Mouse (Mus musculus) heart, embryonic 14.5 days (tissue): Measurements from ENCODE around the gene Ces1d. TPM values are rescaled to one million over a fixed set of nuclear protein-coding genes. Genes with fewer than 3 reads are reported as not detected.

Experiments
- ATAC-seq: fragments of 200-750 bp; cut with Nextera tagmentation; 2 replicates; pipeline ENCODE4 v1.8.0; 2017; ENCODE audit warnings: low read depth, moderate TSS enrichment; ENCODE audit not compliant: insufficient number of reproducible peaks, insufficient read depth, low FRiP score
- H3K27ac ChIP-seq, 2 experiments: fragments of 200-500 bp in 1 of 2; fragments of 300-500 bp in 1 of 2; sonication (generic) in 1 of 2; replicated peaks in 1 of 2; 2 replicates each; pipeline ENCODE4 v1.5.1; 2012 to 2014; ENCODE audit warnings: low read depth in 2 of 2, low read length in 2 of 2, control low read depth in 1 of 2, mild to moderate bottlenecking in 1 of 2, mixed read lengths in 1 of 2; ENCODE audit not compliant: control insufficient read depth in 1 of 2, insufficient read depth in 1 of 2
- H3K27me3 ChIP-seq: fragments of 300-500 bp; sonication (generic); 2 replicates; pipeline ENCODE4 v1.6.1; 2014; ENCODE audit warnings: mild to moderate bottlenecking, low read length, control low read depth; ENCODE audit not compliant: control insufficient read depth, insufficient read depth
- H3K36me3 ChIP-seq: fragments of 300-500 bp; sonication (generic); 2 replicates; pipeline ENCODE4 v1.6.1; 2014; ENCODE audit warnings: mild to moderate bottlenecking, control low read depth, low read length, mixed read lengths; ENCODE audit not compliant: control insufficient read depth, insufficient read depth
- H3K4me1 ChIP-seq, 2 experiments: fragments of 200-500 bp in 1 of 2; fragments of 300-500 bp in 1 of 2; sonication (generic) in 1 of 2; 2 replicates each; pipeline ENCODE4 v1.6.1; 2012 to 2014; ENCODE audit warnings: low read length in 2 of 2, control low read depth in 1 of 2, mixed read lengths in 1 of 2; ENCODE audit not compliant: control insufficient read depth in 2 of 2, insufficient read depth in 2 of 2
- H3K4me2 ChIP-seq: fragments of 300-500 bp; sonication (generic); 2 replicates; pipeline ENCODE4 v1.6.1; 2014; ENCODE audit warnings: mild to moderate bottlenecking, low read length
- H3K4me3 ChIP-seq, 2 experiments: fragments of 200-500 bp in 1 of 2; fragments of 300-500 bp in 1 of 2; sonication (generic) in 1 of 2; 2 replicates each; pipeline ENCODE4 v1.5.1; 2012 to 2014; ENCODE audit warnings: low read length in 2 of 2, mild to moderate bottlenecking in 2 of 2, control low read depth in 1 of 2, low read depth in 1 of 2, moderate library complexity in 1 of 2; ENCODE audit not compliant: control insufficient read depth in 1 of 2, insufficient read depth in 1 of 2
- H3K9ac ChIP-seq: fragments of 300-500 bp; sonication (generic); 2 replicates; pipeline ENCODE4 v1.6.1; 2014; ENCODE audit warnings: mild to moderate bottlenecking, low read length
- H3K9me3 ChIP-seq: fragments of 300-500 bp; sonication (generic); 2 replicates; pipeline ENCODE4 v1.6.1; 2016; ENCODE audit warnings: low read length, control low read depth; ENCODE audit not compliant: control insufficient read depth
- WGBS: fragments of 180-500 bp; shearing (Covaris S2); extraction: QIAGEN DNeasy Blood & Tissue Kit; methylation state at CpG from one replicate; pipeline ENCODE4 v1.1.7; 2014; 5-methylcytosine and 5-hydroxymethylcytosine counted together
- polyA plus RNA-seq: library from polyadenylated mRNA; unstranded; fragments of >200 nt; fragmentation: Nextera tagmentation; extraction: Ambion mirVana; gene quantifications from 2 replicates; pipeline ENCODE4 v1.2.1, GENCODE M21; 2014

The Ces1d gene
- polyA plus RNA-seq, 1 experiment from 2014 or later, result 0.39 TPM

DNA sequence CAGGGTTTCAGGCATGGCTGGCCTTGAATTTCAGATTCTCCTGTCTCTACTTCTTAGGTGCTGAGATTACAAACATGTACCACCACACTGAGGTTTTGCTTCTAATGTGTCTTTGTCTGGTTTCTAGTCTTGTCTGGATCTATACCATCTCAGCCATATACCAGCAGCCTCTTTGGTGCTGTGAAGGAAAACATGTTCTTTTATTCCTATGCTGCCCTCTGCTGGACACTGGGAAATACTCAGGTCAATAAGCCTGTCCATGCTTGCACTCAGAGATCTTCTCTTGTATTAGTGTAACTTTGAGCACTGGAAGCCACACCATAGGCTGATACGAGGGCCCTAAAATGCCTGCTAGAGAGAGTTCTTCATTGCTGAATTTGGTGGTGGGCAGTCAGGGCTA, 56.9 kb downstream of the Ces1d start:
- no peak overlapping the region for H3K4me2 ChIP-seq
- no peaks in the 10 kb centered on the region for H3K27me3 ChIP-seq
- WGBS, result 58% methylated on average over 1 of the region's 1 CpGs

DNA sequence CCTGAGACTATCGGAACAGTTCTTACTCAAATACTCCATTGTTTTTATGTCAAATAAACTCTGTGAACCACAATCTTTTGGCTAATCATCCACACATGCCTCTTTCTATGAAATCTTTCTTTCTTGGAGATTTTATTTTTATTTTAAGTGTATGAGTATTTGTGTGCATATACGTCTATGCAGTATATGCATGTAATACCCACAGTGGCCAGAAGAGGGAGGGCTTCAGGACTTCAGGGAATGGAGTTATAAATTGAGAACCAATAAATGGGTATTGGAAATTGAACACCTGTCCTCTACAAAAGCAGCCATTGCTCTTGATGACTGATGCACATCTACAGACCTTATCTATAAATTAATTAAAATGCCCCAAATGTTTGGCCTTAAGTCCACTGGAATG, 65.4 kb downstream of the Ces1d start:
- no peak overlapping the region for H3K9ac ChIP-seq
- H3K36me3 ChIP-seq, result no peaks in the 10 kb centered on the region
- 93% methylated on average over 2 of the region's 2 CpGs for WGBS

More for the DNA sequence above, 56.9 kb downstream of the Ces1d start:
- Histone ChIP-seq H3K4me1 (no peaks in the 10 kb centered on the region), H3K9me3 (no peaks in the 10 kb centered on the region), H3K27ac (no peak overlapping the region), H3K36me3 (no peaks in the 10 kb centered on the region), H3K9ac (no peak overlapping the region), H3K4me3 (no peak overlapping the region)
- no peak for ATAC-seq

DNA sequence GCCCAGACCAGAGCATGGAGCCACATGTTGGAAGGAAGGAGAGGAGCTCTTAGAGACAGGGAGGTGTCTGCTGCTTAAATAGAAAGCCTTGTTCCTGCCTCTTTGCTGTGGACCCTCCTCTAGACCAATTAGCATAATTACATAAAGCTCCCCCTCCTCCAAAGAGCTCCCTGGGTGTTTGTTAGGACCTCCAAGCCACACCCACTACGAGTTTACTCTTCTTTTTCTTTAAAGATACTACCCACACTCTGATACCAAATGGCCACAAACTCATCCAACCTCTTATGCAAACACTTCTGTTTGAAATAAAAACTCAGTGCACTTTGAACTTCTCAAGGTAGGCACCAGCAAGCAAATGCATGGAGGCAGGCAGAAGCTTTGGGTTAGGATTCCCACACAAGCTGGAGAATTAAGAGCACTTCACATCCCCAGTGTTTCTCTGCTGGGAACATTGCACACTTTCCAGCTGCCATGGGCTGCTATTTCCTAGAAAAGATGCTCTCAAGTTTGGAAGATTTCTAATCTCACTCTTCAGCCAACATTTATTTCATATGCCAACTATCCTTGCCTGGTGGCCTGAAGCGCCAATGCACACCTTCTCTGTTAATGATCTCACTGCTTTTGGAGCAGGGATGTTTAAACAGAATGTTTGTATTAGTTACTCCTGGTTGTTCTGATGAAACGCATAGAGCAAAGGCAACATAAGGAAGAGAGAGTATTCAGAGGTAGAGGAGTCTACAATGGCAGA, 66.2 kb downstream of the Ces1d start, which contains the start of gene Ces1c:
Ces1c (minus strand) TSS at position 51 of the 748 bp plus-strand sequence.
- Histone ChIP-seq H3K9ac (no peak within 1 kb of the TSS), H3K4me3 (no peak within 1 kb of the TSS), H3K9me3 (no peaks in the 10 kb centered on the region), H3K4me1 (no peaks in the 10 kb centered on the region), H3K27me3 (no peaks in the 10 kb centered on the region), H3K36me3 (no peaks in the 10 kb centered on the region), H3K4me2 (no peak within 1 kb of the TSS), H3K27ac (no peak within 1 kb of the TSS)
- 70% methylated on average over 3 of the region's 3 CpGs for WGBS
- no peak for ATAC-seq

More for the DNA sequence above, 65.4 kb downstream of the Ces1d start:
- Histone ChIP-seq H3K27me3 (no peaks in the 10 kb centered on the region), H3K4me2 (no peak overlapping the region), H3K27ac (no peak overlapping the region), H3K4me3 (no peak overlapping the region), H3K9me3 (no peaks in the 10 kb centered on the region), H3K4me1 (no peaks in the 10 kb centered on the region)
- no peak for ATAC-seq

DNA sequence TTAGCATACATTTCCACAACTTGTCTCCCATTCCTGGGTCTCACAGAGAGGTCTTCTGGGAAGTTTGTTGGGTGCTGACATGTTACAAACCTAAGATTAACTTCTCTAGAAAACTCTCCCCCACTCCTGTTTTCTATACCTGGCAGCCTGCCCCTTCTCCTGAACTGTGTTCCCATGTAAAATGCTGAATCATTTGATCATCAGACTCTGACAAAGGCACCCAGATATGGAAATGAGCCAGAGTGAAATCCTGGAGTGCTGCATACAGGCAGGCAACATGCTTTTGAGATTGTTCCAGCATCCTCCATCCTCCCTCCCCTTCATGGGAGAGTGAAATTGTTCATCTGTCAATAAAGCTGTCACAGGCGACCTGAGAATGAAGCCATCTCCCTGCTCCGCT, 71.2 kb downstream of the Ces1d start:
- no peaks in the 10 kb centered on the region for H3K36me3 ChIP-seq
- no peak overlapping the region for H3K4me3 ChIP-seq
- no peak for ATAC-seq
- no peaks in the 10 kb centered on the region for H3K4me1 ChIP-seq
- no peak overlapping the region for H3K4me2 ChIP-seq
- H3K9me3 ChIP-seq, result no peaks in the 10 kb centered on the region
- no peak overlapping the region for H3K27ac ChIP-seq
- no peaks in the 10 kb centered on the region for H3K27me3 ChIP-seq
- H3K9ac ChIP-seq, result no peak overlapping the region
- 78% methylated on average over 2 of the region's 2 CpGs for WGBS

DNA sequence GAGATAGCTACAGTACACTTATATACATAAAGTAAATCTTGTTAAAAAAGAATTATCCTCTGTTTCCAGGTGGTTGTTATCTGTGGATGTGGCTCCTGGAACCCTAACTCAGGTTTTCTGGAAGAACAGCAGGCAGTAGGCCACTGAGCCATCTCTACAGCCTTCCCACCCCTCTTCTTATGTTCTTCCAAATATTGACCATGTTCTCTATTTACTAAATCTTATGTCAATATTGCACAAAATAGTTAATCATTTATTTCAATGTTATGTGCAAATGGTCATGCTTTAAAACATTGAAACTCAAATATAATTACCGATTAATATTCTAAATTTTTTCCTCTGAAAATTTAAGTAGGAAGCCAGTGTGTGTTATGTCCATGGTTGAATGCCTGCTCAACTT, 75.6 kb downstream of the Ces1d start:
- Histone ChIP-seq H3K36me3 (no peaks in the 10 kb centered on the region), H3K4me1 (no peaks in the 10 kb centered on the region), H3K9me3 (no peaks in the 10 kb centered on the region), H3K27me3 (no peaks in the 10 kb centered on the region), H3K9ac (no peak overlapping the region), H3K4me2 (no peak overlapping the region), H3K4me3 (no peak overlapping the region), H3K27ac (no peak overlapping the region)
- ATAC-seq, result no peak
- 81% methylated on average over 1 of the region's 1 CpGs for WGBS

Other genes with a start within 250 kb of the Ces1d start
- gene Slc6a2, start 237.8 kb downstream of the Ces1d start, polyA plus RNA-seq, result not detected in 2 replicates
- not detected in 2 replicates for gene Ces1a, start 149.6 kb downstream of the Ces1d start, polyA plus RNA-seq
- not detected in 2 replicates for gene Ces1b, start 117.8 kb downstream of the Ces1d start, polyA plus RNA-seq
- gene Ces1c, start 66.6 kb downstream of the Ces1d start, polyA plus RNA-seq, result not detected in 2 replicates
- 0.12 and 0.30 TPM in 2 replicates for gene Ces1e, start 31.8 kb upstream of the Ces1d start, polyA plus RNA-seq
- gene Ces1f, start 81.9 kb upstream of the Ces1d start, polyA plus RNA-seq, result not detected in 2 replicates
- gene Ces1g, start 139.5 kb upstream of the Ces1d start, polyA plus RNA-seq, result not detected in 2 replicates
- not detected in 2 replicates for gene Ces1h, start 181.9 kb upstream of the Ces1d start, polyA plus RNA-seq